Mouse (Mus musculus) heart, postnatal 0 days (tissue): Measurements from ENCODE around the gene Erbb2.

Source experiments
- CTCF ChIP-seq: IDR thresholded peaks from 2 replicates; pipeline ENCODE4 v1.5.1; 2016; ENCODE audit warnings: antibody characterized with exemption, control low read depth, low read depth
- EP300 ChIP-seq: IDR thresholded peaks from 2 replicates; pipeline ENCODE4 v1.6.1; 2016; ENCODE audit warnings: antibody characterized with exemption, low read depth

- TF ChIP-seq CTCF (no peak), EP300 (no peak)
Observed at GRCm38 (mm10) chr11:98470795-98471194, 58.5 kb downstream of the Erbb2 start.
